Mouse (Mus musculus) CH12.LX (cell line): ENCODE data around the gene Agap1. TPM values are rescaled to one million over a fixed set of nuclear protein-coding genes. Genes with fewer than 3 reads are reported as not detected.

Experiments used
- DNase-seq: peaks from one replicate; pipeline ENCODE4 v3.0.0-alpha.2; 2013; ENCODE audit errors: extremely low read depth
- H3K27ac ChIP-seq: 2 replicates; pipeline ENCODE4 v1.5.1; 2012; ENCODE audit warnings: low read depth, mild to moderate bottlenecking, control low read depth, moderate library complexity; ENCODE audit not compliant: insufficient read depth
- H3K27me3 ChIP-seq: replicated peaks from 2 replicates; pipeline ENCODE3; 2012; ENCODE audit warnings: inconsistent platforms
- H3K36me3 ChIP-seq, 2 experiments: replicated peaks in 1 of 2; 2 replicates each; pipeline versions ENCODE3 to v1.6.1; 2012; ENCODE audit warnings: inconsistent platforms in 1 of 2, low read length in 1 of 2, mild to moderate bottlenecking in 1 of 2, mixed read lengths in 1 of 2, moderate library complexity in 1 of 2; ENCODE audit not compliant: control insufficient read depth in 1 of 2, insufficient read depth in 1 of 2
- H3K4me1 ChIP-seq, 2 experiments: 2 replicates each; pipeline ENCODE4 v1.6.1; 2012; ENCODE audit warnings: inconsistent platforms in 1 of 2, moderate library complexity in 1 of 2; ENCODE audit not compliant: insufficient read depth in 2 of 2, control insufficient read depth in 1 of 2
- H3K4me2 ChIP-seq: 2 replicates; pipeline ENCODE4 v1.6.1; 2012; ENCODE audit warnings: low read depth, mild to moderate bottlenecking, control low read depth; ENCODE audit not compliant: poor library complexity, insufficient read depth, severe bottlenecking
- H3K4me3 ChIP-seq, 3 experiments: fragments of 150-350 bp in 1 of 3; sonication (generic) in 1 of 3; replicated peaks in 1 of 3; 2 replicates each; pipeline versions ENCODE3 to v1.5.1; 2011 to 2012; ENCODE audit warnings: low read depth in 2 of 3, low read length in 2 of 3, mild to moderate bottlenecking in 2 of 3, moderate library complexity in 2 of 3, control low read depth in 1 of 3, improper control_type of control experiment in 1 of 3, inconsistent platforms in 1 of 3, mixed read lengths in 1 of 3; ENCODE audit not compliant: poor library complexity in 1 of 3
- H3K79me2 ChIP-seq: replicated peaks from 2 replicates; pipeline ENCODE4 v1.6.1; 2012; ENCODE audit warnings: mild to moderate bottlenecking, moderate library complexity; ENCODE audit not compliant: control insufficient read depth, poor library complexity, insufficient read depth, severe bottlenecking; ENCODE audit errors: extremely low read depth
- H3K9ac ChIP-seq: 2 replicates; pipeline ENCODE4 v1.6.1; 2012; ENCODE audit warnings: low read depth, mild to moderate bottlenecking, control low read depth, moderate library complexity; ENCODE audit not compliant: insufficient read depth
- H3K9me3 ChIP-seq: replicated peaks from 2 replicates; pipeline ENCODE3; 2012; ENCODE audit warnings: low read length, inconsistent platforms, mixed read lengths
- BHLHE40 ChIP-seq: IDR thresholded peaks from 2 replicates; pipeline ENCODE4 v1.6.1; 2011; ENCODE audit warnings: mild to moderate bottlenecking, low read depth, low read length, improper control_type of control experiment
- CHD1 ChIP-seq: IDR thresholded peaks from 2 replicates; pipeline ENCODE4 v1.6.1; 2012; ENCODE audit warnings: low read depth, low read length, improper control_type of control experiment, inconsistent platforms
- CTCF ChIP-seq, 2 experiments: IDR thresholded peaks in 1 of 2; conservative IDR thresholded peaks in 1 of 2; 2 replicates each; pipeline ENCODE4 v1.5.1; 2011 to 2012; ENCODE audit warnings: low read depth in 2 of 2, low read length in 2 of 2, improper control_type of control experiment in 1 of 2, inconsistent platforms in 1 of 2, mild to moderate bottlenecking in 1 of 2, moderate library complexity in 1 of 2
- ETS1 ChIP-seq: conservative IDR thresholded peaks from 2 replicates; pipeline ENCODE4 v1.6.1; 2012; ENCODE audit warnings: low read depth, mild to moderate bottlenecking, inconsistent platforms, low read length, improper control_type of control experiment, moderate library complexity
- GABPA ChIP-seq: IDR thresholded peaks from 2 replicates; pipeline ENCODE4 v1.6.1; 2012; ENCODE audit warnings: low read depth, low read length, improper control_type of control experiment, inconsistent platforms; ENCODE audit not compliant: insufficient replicate concordance
- HCFC1 ChIP-seq: IDR thresholded peaks from 2 replicates; pipeline ENCODE4 v1.6.1; 2012; ENCODE audit warnings: low read depth, mild to moderate bottlenecking, inconsistent platforms, low read length, improper control_type of control experiment
- IRF4 ChIP-seq: IDR thresholded peaks from 2 replicates; pipeline ENCODE4 v1.6.1; 2014; ENCODE audit warnings: low read depth, mild to moderate bottlenecking, inconsistent platforms, low read length, improper control_type of control experiment
- JUN ChIP-seq: IDR thresholded peaks from 2 replicates; pipeline ENCODE4 v1.6.1; 2011; ENCODE audit warnings: low read depth, mild to moderate bottlenecking, low read length, improper control_type of control experiment, moderate library complexity; ENCODE audit not compliant: insufficient read depth
- JUND ChIP-seq: conservative IDR thresholded peaks from 2 replicates; pipeline ENCODE4 v1.6.1; 2011; ENCODE audit warnings: low read depth, low read length, improper control_type of control experiment
- MAX ChIP-seq: IDR thresholded peaks from 2 replicates; pipeline ENCODE4 v1.6.1; 2011; ENCODE audit warnings: low read length, improper control_type of control experiment
- MEF2A ChIP-seq: IDR thresholded peaks from 2 replicates; pipeline ENCODE4 v1.6.1; 2014; ENCODE audit warnings: low read depth, mild to moderate bottlenecking, inconsistent platforms, low read length, improper control_type of control experiment, borderline replicate concordance
- MXI1 ChIP-seq: IDR thresholded peaks from 2 replicates; pipeline ENCODE4 v1.6.1; 2011; ENCODE audit warnings: mild to moderate bottlenecking, low read depth, low read length, improper control_type of control experiment
- MYC ChIP-seq: IDR thresholded peaks from 2 replicates; pipeline ENCODE4 v1.6.1; 2011; ENCODE audit warnings: low read depth, mild to moderate bottlenecking, improper control_type of control experiment, low read length
- NELFE ChIP-seq: IDR thresholded peaks from 2 replicates; pipeline ENCODE4 v1.6.1; 2011; ENCODE audit warnings: low read depth, low read length, improper control_type of control experiment
- NRF1 ChIP-seq: IDR thresholded peaks from 2 replicates; pipeline ENCODE4 v1.6.1; 2014; ENCODE audit warnings: low read depth, mild to moderate bottlenecking, inconsistent platforms, low read length, improper control_type of control experiment, moderate library complexity
- POLR2A ChIP-seq: IDR thresholded peaks from 2 replicates; pipeline ENCODE4 v1.6.1; 2011; ENCODE audit warnings: low read depth, mild to moderate bottlenecking, improper control_type of control experiment, low read length
- POLR2AphosphoS2 ChIP-seq: IDR thresholded peaks from 2 replicates; pipeline ENCODE4 v1.6.1; 2011; ENCODE audit warnings: low read depth, low read length, improper control_type of control experiment
- RCOR1 ChIP-seq: conservative IDR thresholded peaks from 2 replicates; pipeline ENCODE4 v1.6.1; 2012; ENCODE audit warnings: low read depth, mild to moderate bottlenecking, inconsistent platforms, low read length, improper control_type of control experiment
- SIN3A ChIP-seq: IDR thresholded peaks from 2 replicates; pipeline ENCODE4 v1.6.1; 2012; ENCODE audit warnings: low read length, improper control_type of control experiment, inconsistent platforms
- TCF12 ChIP-seq: IDR thresholded peaks from 2 replicates; pipeline ENCODE4 v1.6.1; 2014; ENCODE audit warnings: low read depth, mild to moderate bottlenecking, inconsistent platforms, low read length, improper control_type of control experiment
- USF1 ChIP-seq: IDR thresholded peaks from 2 replicates; pipeline ENCODE4 v1.6.1; 2014; ENCODE audit warnings: low read depth, mild to moderate bottlenecking, inconsistent platforms, low read length, improper control_type of control experiment
- USF2 ChIP-seq: conservative IDR thresholded peaks from 2 replicates; pipeline ENCODE4 v1.6.1; 2011; ENCODE audit warnings: low read depth, low read length, improper control_type of control experiment
- ZC3H11A ChIP-seq: IDR thresholded peaks from 2 replicates; pipeline ENCODE4 v1.6.1; 2012; ENCODE audit warnings: low read depth, mild to moderate bottlenecking, inconsistent platforms, low read length, improper control_type of control experiment
- dilution Hi-C: fragments of 300-500 bp; cut with MboI; formaldehyde crosslinking; loops from 2 replicates; pipeline ENCODE4 v1.14.3; 2020; ENCODE audit warnings: low sequenced_read_pairs; ENCODE audit not compliant: extremely low pct_unique_long_range_greater_than_20kb, extremely low pct_ligation_motif_present
- in situ Hi-C: fragments of 300-500 bp; cut with MboI; formaldehyde crosslinking; loops from 3 replicates; pipeline ENCODE4 v1.14.3; 2019; ENCODE audit warnings: low sequenced_read_pairs, low pct_ligation_motif_present, low pct_unique_long_range_greater_than_20kb, mixed read lengths
- polyA plus RNA-seq: library from polyadenylated mRNA; unstranded; fragments of >175 nt; gene quantifications from 2 replicates; pipeline ENCODE4 v1.2.1, GENCODE M21; 2012; ENCODE audit warnings: low read depth; ENCODE audit not compliant: insufficient read length
- total RNA-seq, 2 experiments: library from RNA; depleted of rRNA; stranded (reverse); fragments of 300-350 nt in 1 of 2; fragments of >200 nt in 1 of 2; gene quantifications; 2 replicates each; pipeline ENCODE4 v1.2.3; 2012 to 2014

Gene Agap1
- total and polyA plus RNA-seq, 3 experiments, result not detected

DNA sequence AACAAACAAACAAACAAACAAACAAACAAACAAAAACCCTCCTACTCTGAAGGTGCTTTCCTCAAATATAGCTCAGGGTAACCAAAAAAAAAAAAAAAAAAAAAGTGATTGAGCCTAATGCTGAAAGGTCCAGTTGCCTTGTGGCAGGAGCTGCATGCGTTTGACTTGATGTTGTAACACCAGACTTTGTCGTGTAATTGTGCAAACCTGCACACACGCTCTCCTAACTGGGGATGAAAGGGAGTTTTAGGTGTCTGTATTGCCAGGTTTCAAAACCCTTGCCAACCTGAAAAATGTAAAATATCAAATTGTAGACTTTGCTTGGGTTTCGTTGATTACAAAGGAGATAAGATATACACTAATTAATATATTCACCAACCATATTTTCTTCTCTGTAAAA, 459.0 kb downstream of the Agap1 start:
- no peak overlapping the region for H3K27ac ChIP-seq
- H3K27me3 ChIP-seq, result no peaks in the 10 kb centered on the region
- no peak for DNase-seq
- no peak overlapping the region for H3K4me2 ChIP-seq
- H3K79me2 ChIP-seq, result no peaks in the 10 kb centered on the region
- dilution Hi-C loops, result no loop called here
- no peak overlapping the region for H3K4me3 ChIP-seq
- in situ Hi-C loops, result no loop called here
- H3K36me3 ChIP-seq, result no peaks in the 10 kb centered on the region
- H3K9ac ChIP-seq, result no peak overlapping the region
- no peaks in the 10 kb centered on the region for H3K4me1 ChIP-seq
- peaks cover 58% of the 10 kb centered on the region for H3K9me3 ChIP-seq
- TF ChIP-seq USF2 (no peak), HCFC1 (no peak), CHD1 (no peak), JUN (no peak), IRF4 (no peak), MEF2A (no peak), ZC3H11A (no peak), MXI1 (no peak), MYC (no peak), BHLHE40 (no peak), POLR2AphosphoS2 (no peak), POLR2A (no peak), CTCF (conservative IDR thresholded peaks at IDR 0.05 in 1 of 2, IDR thresholded peaks at IDR 0.05 in 1 of 2; ENCODE audit: low read depth in 2 of 2, low read length in 2 of 2) (no peak), GABPA (no peak), JUND (no peak), MAX (no peak), ETS1 (no peak), SIN3A (no peak)

DNA sequence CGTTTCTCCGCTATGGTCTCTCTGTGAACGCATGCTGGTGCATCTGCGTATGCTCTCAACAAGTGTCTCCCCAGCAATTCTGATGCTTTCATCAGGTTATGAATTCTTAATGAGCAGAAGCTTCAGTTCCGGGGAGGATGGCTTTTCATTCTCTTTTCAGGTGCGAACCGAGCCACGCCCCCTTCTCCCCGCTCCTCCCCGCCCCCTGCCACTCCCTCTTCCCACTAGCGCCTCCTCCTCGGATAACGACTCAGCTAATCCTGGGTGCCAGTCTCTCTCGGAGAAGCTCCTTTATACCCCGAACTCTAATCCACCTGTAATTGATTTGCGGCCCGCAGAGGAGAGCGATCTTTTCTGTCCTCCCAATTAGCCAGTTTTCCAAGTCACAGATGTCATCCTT, 463.5 kb downstream of the Agap1 start:
- dilution Hi-C loops, result no loop called here
- Histone ChIP-seq H3K9ac (no peak overlapping the region), H3K27ac (no peak overlapping the region), H3K9me3 (peaks cover 65% of the 10 kb centered on the region), H3K36me3 (no peaks in the 10 kb centered on the region), H3K79me2 (no peaks in the 10 kb centered on the region), H3K4me2 (no peak overlapping the region), H3K4me1 (no peaks in the 10 kb centered on the region), H3K4me3 (no peak overlapping the region), H3K27me3 (no peaks in the 10 kb centered on the region)
- in situ Hi-C loops, result no loop called here
- DNase-seq, result no peak
- no peak for TF ChIP-seq SIN3A
- no peak for TF ChIP-seq HCFC1
- no peak for TF ChIP-seq CHD1
- TF ChIP-seq NELFE, result no peak
- TF ChIP-seq POLR2AphosphoS2, result no peak
- TF ChIP-seq BHLHE40, result no peak
- no peak for TF ChIP-seq USF2
- no peak for TF ChIP-seq NRF1
- TF ChIP-seq MEF2A, result no peak
- no peak for TF ChIP-seq RCOR1
- no peak for TF ChIP-seq USF1
- no peak for TF ChIP-seq MXI1
- TF ChIP-seq TCF12, result no peak
